Mouse (Mus musculus): Measurements from ENCODE around the gene Noc3l. TPM values are rescaled to one million over a fixed set of nuclear protein-coding genes. Genes with fewer than 3 reads are reported as not detected.

The Noc3l gene
- 9.8 and 11.8 TPM in 2 replicates for polyA plus RNA-seq (2016; fragmentation: Nextera tagmentation; extraction: Ambion mirVana)

DNA sequence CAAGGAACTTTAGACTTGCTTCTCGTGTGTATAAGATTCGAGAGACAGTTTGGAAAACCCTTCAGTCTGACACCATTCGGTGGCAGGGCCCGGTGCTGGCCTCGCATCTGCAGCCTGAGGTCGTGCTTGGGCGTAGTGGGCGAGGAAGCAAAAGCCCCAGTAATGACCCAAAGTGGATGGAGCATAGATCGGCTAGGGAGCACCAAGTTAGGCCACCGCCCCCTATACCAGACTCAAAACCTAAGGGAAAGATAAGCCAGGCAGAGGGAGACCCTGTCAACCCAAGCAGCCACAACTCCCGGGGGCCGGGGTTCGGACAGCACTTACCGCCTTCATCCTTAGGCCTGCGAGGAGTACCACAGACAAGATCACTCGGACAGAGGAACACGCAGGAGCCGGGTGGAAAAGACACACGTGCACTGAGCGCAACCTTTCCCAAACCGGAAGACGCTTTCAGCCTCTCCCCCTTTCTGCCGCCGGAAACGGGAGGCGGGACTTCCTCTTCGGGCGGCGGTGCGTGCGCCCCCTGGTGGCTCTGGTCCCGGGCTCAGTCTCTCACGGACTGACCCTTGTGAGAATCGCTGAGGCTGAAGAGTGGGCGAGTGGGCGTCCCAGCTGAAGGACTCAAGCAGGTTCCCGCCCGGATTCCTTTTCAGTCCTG, at the start of gene Noc3l:
TSS of gene Noc3l (minus strand) at position 472 of the 661 bp plus-strand sequence.
- peak within 1 kb of the TSS; percentile 20; the same call in 1 of the 2 replicates for H3K27ac ChIP-seq

DNA sequence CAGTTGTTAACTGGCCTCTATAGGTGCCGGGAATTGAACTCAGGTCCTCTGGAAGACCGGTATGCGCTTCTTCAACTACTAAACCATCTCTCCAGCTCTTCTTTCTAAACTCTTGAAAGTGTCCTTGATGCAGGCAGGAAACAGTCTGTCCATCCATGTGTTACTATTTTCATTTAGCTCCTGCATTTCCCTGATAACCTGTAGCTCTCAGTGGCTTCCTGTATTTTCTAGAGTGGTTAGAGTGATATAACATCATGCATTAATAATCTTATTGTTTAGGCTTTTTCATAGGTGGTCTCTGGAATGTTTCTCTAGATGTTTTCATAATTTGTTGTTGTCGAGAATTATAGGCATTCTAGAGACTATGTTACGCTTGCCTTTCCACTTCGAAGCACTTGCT, 43.5 kb upstream of the Noc3l start:
- ATAC-seq (ENCODE audit: low FRiP score) = no peak
- no peaks in the 10 kb centered on the region for H3K9me3 ChIP-seq
- WGBS = 96% methylated on average over 6 of the region's 6 CpGs
- H3K36me3 ChIP-seq (replicated peaks) = no peaks in the 10 kb centered on the region
- H3K4me3 ChIP-seq (replicated peaks) = no peak overlapping the region
- H3K4me2 ChIP-seq = no peak overlapping the region
- no peak overlapping the region for H3K27ac ChIP-seq
- H3K27me3 ChIP-seq = no peaks in the 10 kb centered on the region
- H3K4me1 ChIP-seq = no peaks in the 10 kb centered on the region
- no peak overlapping the region for H3K9ac ChIP-seq

More for the DNA sequence above, at the start of gene Noc3l:
- H3K9me3 ChIP-seq = no peaks in the 10 kb centered on the region
- peak within 1 kb of the TSS; percentile 90 for H3K4me2 ChIP-seq
- H3K27me3 ChIP-seq = no peaks in the 10 kb centered on the region
- H3K4me1 ChIP-seq = peaks cover 14% of the 10 kb centered on the region
- H3K4me3 ChIP-seq (replicated peaks) = peak within 1 kb of the TSS; percentile 80
- peak; percentile 97 for ATAC-seq (ENCODE audit: low FRiP score)
- H3K9ac ChIP-seq = peak within 1 kb of the TSS; percentile 81
- under 1% methylated on average over 37 of the region's 38 CpGs for WGBS
- H3K36me3 ChIP-seq (replicated peaks) = peaks cover 24% of the 10 kb centered on the region

- no peak overlapping the region for H3K27ac ChIP-seq
- no peaks in the 10 kb centered on the region for H3K9me3 ChIP-seq
- peaks cover 5% of the 10 kb centered on the region; the same call in 1 of the 2 replicates for H3K4me1 ChIP-seq
- WGBS = 93% methylated on average over 3 of the region's 3 CpGs
- no peak overlapping the region for H3K9ac ChIP-seq
- no peak for ATAC-seq (ENCODE audit: low FRiP score)
- no peak overlapping the region for H3K4me2 ChIP-seq
- H3K27me3 ChIP-seq = no peaks in the 10 kb centered on the region
- H3K4me3 ChIP-seq (replicated peaks) = no peak overlapping the region
- H3K36me3 ChIP-seq (replicated peaks) = no peaks in the 10 kb centered on the region
Measured at GRCm38 (mm10) chr19:38858224-38858623, 39.2 kb upstream of the Noc3l start.

- Histone ChIP-seq H3K4me2 (no peak overlapping the region), H3K4me3 (replicated peaks) (no peak overlapping the region), H3K4me1 (no peaks in the 10 kb centered on the region), H3K27ac (no peak overlapping the region), H3K27me3 (no peaks in the 10 kb centered on the region), H3K9ac (no peak overlapping the region), H3K36me3 (replicated peaks) (no peaks in the 10 kb centered on the region), H3K9me3 (no peaks in the 10 kb centered on the region)
- ATAC-seq (ENCODE audit: low FRiP score) = no peak
- 91% methylated on average over 2 of the region's 2 CpGs for WGBS
Measured at GRCm38 (mm10) chr19:38846373-38846772, 27.3 kb upstream of the Noc3l start.

DNA sequence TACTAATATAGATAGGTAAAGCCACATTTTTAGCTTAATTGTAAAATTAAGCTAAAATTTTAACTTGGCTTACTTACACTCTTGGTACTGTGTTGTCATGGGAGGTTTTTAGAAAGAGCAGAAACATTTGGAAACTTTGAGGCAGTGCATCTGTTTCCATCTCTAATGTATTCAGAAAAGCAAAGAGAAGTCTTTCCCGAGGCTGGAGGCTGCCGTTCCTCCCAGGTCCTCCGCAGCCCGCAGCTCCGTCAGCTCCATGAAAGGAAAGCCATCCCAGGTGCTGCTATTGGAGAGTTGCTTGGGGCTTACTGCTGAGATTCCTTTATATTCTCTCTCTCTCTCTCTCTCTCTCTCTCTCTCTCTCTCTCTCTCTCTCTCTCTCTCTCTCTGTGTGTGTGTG, 25.8 kb upstream of the Noc3l start:
- ATAC-seq (ENCODE audit: low FRiP score) = no peak
- no peaks in the 10 kb centered on the region; the same call in 1 of the 2 replicates for H3K4me1 ChIP-seq
- no peak overlapping the region for H3K9ac ChIP-seq
- no peaks in the 10 kb centered on the region for H3K36me3 ChIP-seq (replicated peaks)
- no peak overlapping the region for H3K4me2 ChIP-seq
- no peaks in the 10 kb centered on the region for H3K27me3 ChIP-seq
- no peak overlapping the region for H3K4me3 ChIP-seq (replicated peaks)
- H3K9me3 ChIP-seq = no peaks in the 10 kb centered on the region
- no peak overlapping the region for H3K27ac ChIP-seq
- WGBS = 71% methylated on average over 5 of the region's 5 CpGs

GRCm38 (mm10) chr19:38837171-38837641, 18.2 kb upstream of the Noc3l start:
- peak; percentile 62 for ATAC-seq (ENCODE audit: low FRiP score)
- H3K27ac ChIP-seq = peak overlapping the region; percentile 89
- peak overlapping the region; percentile 85 for H3K9ac ChIP-seq
- H3K4me3 ChIP-seq (replicated peaks) = peak overlapping the region; percentile 82
- no peaks in the 10 kb centered on the region for H3K9me3 ChIP-seq
- H3K36me3 ChIP-seq (replicated peaks) = no peaks in the 10 kb centered on the region
- peak overlapping the region; percentile 59 for H3K4me2 ChIP-seq
- under 1% methylated on average over 52 of the region's 54 CpGs for WGBS
- peaks cover 8% of the 10 kb centered on the region; the same call in 1 of the 2 replicates for H3K4me1 ChIP-seq
- no peaks in the 10 kb centered on the region for H3K27me3 ChIP-seq

DNA sequence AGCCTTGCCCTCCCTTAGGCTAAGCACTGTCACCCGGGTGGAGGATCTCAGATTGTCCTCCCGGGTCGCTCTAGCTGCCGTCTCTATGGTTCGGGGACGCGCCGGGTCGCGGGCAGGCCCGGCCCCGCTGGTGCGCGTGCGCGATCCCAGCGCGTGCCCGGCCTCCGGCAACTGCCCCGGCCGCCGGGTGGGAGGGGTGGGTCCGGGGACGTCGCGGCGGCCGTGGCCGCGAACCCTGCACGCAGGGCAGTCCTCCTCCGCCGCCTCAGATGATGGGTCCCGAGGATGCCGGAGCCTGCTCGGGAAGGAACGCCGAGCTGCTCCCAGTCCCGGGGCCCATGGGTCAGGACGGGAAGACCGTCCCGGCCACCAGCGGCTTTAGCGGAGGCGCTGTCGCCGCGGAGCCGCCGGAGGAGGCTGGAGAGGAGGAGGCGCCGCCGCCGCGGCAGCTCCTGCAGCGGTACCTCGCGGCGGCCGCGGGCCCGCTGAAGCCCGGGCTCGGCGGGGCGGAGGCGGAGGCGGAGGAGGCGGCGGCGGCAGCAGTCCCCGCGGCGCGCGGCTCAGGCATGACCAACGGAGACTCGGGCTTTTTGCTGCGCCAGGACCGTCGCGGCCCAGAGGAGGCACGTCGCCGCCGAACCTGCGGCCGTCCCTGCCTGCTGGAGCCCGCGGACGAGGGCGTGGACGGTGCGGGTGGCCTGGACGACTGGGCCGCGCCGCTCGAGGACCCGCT, 17.6 kb upstream of the Noc3l start, which contains the start of gene Tbc1d12:
TSS of gene Tbc1d12 (plus strand) at position 142 of the 733 bp plus-strand sequence.
- WGBS = under 1% methylated on average over 78 of the region's 101 CpGs
- Histone ChIP-seq H3K9me3 (no peaks in the 10 kb centered on the region), H3K27ac (peak within 1 kb of the TSS; percentile 89), H3K4me3 (replicated peaks) (peak within 1 kb of the TSS; percentile 82), H3K27me3 (no peaks in the 10 kb centered on the region), H3K9ac (peak within 1 kb of the TSS; percentile 85), H3K4me2 (peak within 1 kb of the TSS; percentile 59), H3K36me3 (replicated peaks) (no peaks in the 10 kb centered on the region), H3K4me1 (peaks cover 8% of the 10 kb centered on the region; the same call in 1 of the 2 replicates)
- peak; percentile 91 for ATAC-seq (ENCODE audit: low FRiP score)

GRCm38 (mm10) chr19:38836084-38836437, 17.0 kb upstream of the Noc3l start:
- no peak overlapping the region for H3K27ac ChIP-seq
- 26% methylated on average over 10 of the region's 10 CpGs for WGBS
- ATAC-seq (ENCODE audit: low FRiP score) = no peak

GRCm38 (mm10) chr19:38833224-38833623, 14.2 kb upstream of the Noc3l start:
- Histone ChIP-seq H3K27me3 (no peaks in the 10 kb centered on the region), H3K27ac (no peak overlapping the region), H3K9me3 (no peaks in the 10 kb centered on the region), H3K36me3 (replicated peaks) (no peaks in the 10 kb centered on the region), H3K9ac (no peak overlapping the region), H3K4me2 (no peak overlapping the region), H3K4me3 (replicated peaks) (no peak overlapping the region), H3K4me1 (0 out of 2 replicates have a peak, but pooled peaks cover 1% of the 10 kb centered on the region)
- no peak for ATAC-seq (ENCODE audit: low FRiP score)
- 76% methylated on average over 1 of the region's 1 CpGs for WGBS

More at GRCm38 (mm10) chr19:38836084-38836437, 17.0 kb upstream of the Noc3l start:
- Histone ChIP-seq H3K4me2 (peak overlapping the region; percentile 59), H3K36me3 (replicated peaks) (no peaks in the 10 kb centered on the region), H3K9me3 (no peaks in the 10 kb centered on the region), H3K4me1 (peaks cover 8% of the 10 kb centered on the region; the same call in 1 of the 2 replicates), H3K27me3 (no peaks in the 10 kb centered on the region), H3K4me3 (replicated peaks) (peak overlapping the region; percentile 82), H3K9ac (peak overlapping the region; percentile 85; the same call in 1 of the 2 replicates)

DNA sequence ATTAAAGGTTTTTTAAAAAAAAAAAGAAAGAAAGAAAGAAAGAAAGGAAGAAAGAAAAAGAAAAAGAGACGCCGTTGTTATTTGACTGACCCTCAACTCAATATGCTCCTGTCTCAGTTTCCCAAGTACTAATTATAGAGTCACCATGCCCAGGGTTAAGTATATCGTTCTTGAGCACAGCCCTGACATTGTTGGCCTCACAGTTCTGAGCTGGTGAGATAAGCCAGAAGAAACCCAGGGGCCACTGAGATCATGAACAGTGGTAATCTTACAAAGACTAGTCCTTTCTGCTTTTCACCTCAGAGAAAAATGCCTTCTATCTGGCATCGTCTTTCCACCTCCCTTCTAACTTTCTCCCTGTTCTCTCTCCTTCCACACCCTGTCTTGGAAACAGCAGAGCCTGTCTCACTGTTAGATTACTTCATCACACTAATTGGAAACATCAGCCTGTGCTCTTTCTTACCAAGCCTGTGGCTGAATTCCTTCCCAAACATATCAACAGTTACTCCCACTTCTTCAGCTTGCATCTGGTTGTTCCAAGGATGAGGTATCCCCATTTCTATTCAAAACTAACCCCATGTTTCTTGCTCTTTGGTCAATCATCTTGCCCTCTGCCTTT, 1.3 kb upstream of the Noc3l start:
- 89% methylated on average over 4 of the region's 4 CpGs for WGBS

DNA sequence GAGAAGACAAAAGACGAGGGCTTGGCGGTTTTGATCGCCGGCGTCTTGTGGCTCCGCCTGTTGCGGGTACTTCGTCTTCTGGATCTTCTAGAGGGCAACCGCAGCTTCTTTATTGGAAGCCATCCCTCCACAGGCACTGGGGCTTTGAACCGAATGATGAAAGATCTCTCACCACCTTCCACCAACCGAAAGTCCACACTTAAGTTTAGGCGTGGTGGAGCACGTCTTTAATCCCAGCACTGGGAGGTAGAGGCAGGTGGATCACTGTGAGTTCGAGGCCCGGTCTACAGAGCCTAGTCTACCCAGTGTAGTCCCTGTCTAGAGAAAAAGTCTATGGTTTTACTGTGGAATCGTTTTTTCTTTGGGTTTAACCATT, 378 bp upstream of the Noc3l start:
- H3K9me3 ChIP-seq = no peaks in the 10 kb centered on the region
- peak overlapping the region; percentile 80 for H3K4me3 ChIP-seq (replicated peaks)
- H3K27me3 ChIP-seq = no peaks in the 10 kb centered on the region
- peak overlapping the region; percentile 90 for H3K4me2 ChIP-seq
- H3K9ac ChIP-seq = peak overlapping the region; percentile 81
- 13% methylated on average over 16 of the region's 16 CpGs for WGBS
- ATAC-seq (ENCODE audit: low FRiP score) = peak; percentile 69
- H3K36me3 ChIP-seq (replicated peaks) = peaks cover 19% of the 10 kb centered on the region
- H3K27ac ChIP-seq = peak overlapping the region; percentile 20; the same call in 1 of the 2 replicates
- peaks cover 14% of the 10 kb centered on the region for H3K4me1 ChIP-seq

More for the DNA sequence above, 1.3 kb upstream of the Noc3l start:
- Histone ChIP-seq H3K4me2 (no peak overlapping the region), H3K4me1 (peaks cover 14% of the 10 kb centered on the region), H3K36me3 (replicated peaks) (peaks cover 10% of the 10 kb centered on the region), H3K9me3 (no peaks in the 10 kb centered on the region), H3K27me3 (no peaks in the 10 kb centered on the region), H3K9ac (no peak overlapping the region), H3K4me3 (replicated peaks) (no peak overlapping the region), H3K27ac (no peak overlapping the region)
- ATAC-seq (ENCODE audit: low FRiP score) = no peak

- peak overlapping the region; percentile 80 for H3K4me3 ChIP-seq (replicated peaks)
- peak overlapping the region; percentile 90 for H3K4me2 ChIP-seq
- H3K27me3 ChIP-seq = no peaks in the 10 kb centered on the region
- no peak for ATAC-seq (ENCODE audit: low FRiP score)
- H3K9ac ChIP-seq = peak overlapping the region; percentile 81
- peaks cover 14% of the 10 kb centered on the region for H3K4me1 ChIP-seq
- WGBS = 51% methylated on average over 8 of the region's 8 CpGs
- peaks cover 28% of the 10 kb centered on the region for H3K36me3 ChIP-seq (replicated peaks)
- no peak overlapping the region for H3K27ac ChIP-seq
- no peaks in the 10 kb centered on the region for H3K9me3 ChIP-seq
Measured at GRCm38 (mm10) chr19:38818191-38818590, 846 bp downstream of the Noc3l start.

All from forebrain, embryonic 12.5 days (tissue).